Mouse (Mus musculus): ENCODE measurements around the gene Olfr145. TPM values are rescaled to one million over a fixed set of nuclear protein-coding genes. Genes with fewer than 3 reads are reported as not detected.

Olfr145 gene
- under 1 TPM in 1 of 2 experiments, not detected in 1; 0.07 TPM for total RNA-seq (2021)

- no peak for DNase-seq (ENCODE audit: low spot score in 2 of 2)
- intact Hi-C loops (cut with DNase I): no loop called here
These were observed at the start of gene Olfr145 for GRCm38 (mm10) chr9:37896661-37897060. TSS of gene Olfr145 (plus strand) at chr9:37896724.

- intact Hi-C loops (cut with DNase I): no loop called here
- DNase-seq (ENCODE audit: low spot score in 2 of 2): no peak
These were observed 47.3 kb upstream of the Olfr145 start for GRCm38 (mm10) chr9:37849267-37849666.

GRCm38 (mm10) chr9:37853969-37854368 lies 42.6 kb upstream of the Olfr145 start, which contains the start of gene Olfr877:
TSS of gene Olfr877 (plus strand) at chr9:37854269.
- no peak for DNase-seq (ENCODE audit: low spot score in 2 of 2)
- intact Hi-C loops (cut with DNase I): no loop called here

GRCm38 (mm10) chr9:37863325-37863724 lies 33.2 kb upstream of the Olfr145 start:
- peak in 1 of 2 experiments; percentile 7 for DNase-seq (ENCODE audit: low spot score in 2 of 2)
- intact Hi-C loops (cut with DNase I): no loop called here

- intact Hi-C loops (cut with DNase I): no loop called here
- DNase-seq (ENCODE audit: low spot score in 2 of 2): no peak
These were observed 26.3 kb upstream of the Olfr145 start for GRCm38 (mm10) chr9:37870246-37870645.

- intact Hi-C loops (cut with DNase I): no loop called here
- DNase-seq (ENCODE audit: low spot score in 2 of 2): no peak
These were observed 25.4 kb upstream of the Olfr145 start for GRCm38 (mm10) chr9:37871097-37871496.

- intact Hi-C loops (cut with DNase I): no loop called here
- no peak for DNase-seq (ENCODE audit: low spot score in 2 of 2)
These were observed 25.0 kb upstream of the Olfr145 start for GRCm38 (mm10) chr9:37871536-37871935.

GRCm38 (mm10) chr9:37890960-37891359 lies 5.6 kb upstream of the Olfr145 start:
- intact Hi-C loops (cut with DNase I): no loop called here
- DNase-seq (ENCODE audit: low spot score in 2 of 2): no peak

- no peak for DNase-seq (ENCODE audit: low spot score in 2 of 2)
- intact Hi-C loops (cut with DNase I): loop anchor here (5.0 kb wide), 1 partner anchor 73 kb away; no protein-coding TSS in a partner anchor
These were observed 9.0 kb downstream of the Olfr145 start for GRCm38 (mm10) chr9:37905555-37905954.

- no peak for DNase-seq (ENCODE audit: low spot score in 2 of 2)
- intact Hi-C loops (cut with DNase I): no loop called here
These were observed 21.0 kb downstream of the Olfr145 start, which contains the start of gene Olfr878 for GRCm38 (mm10) chr9:37917540-37917939. TSS of gene Olfr878 (plus strand) at chr9:37917840.

GRCm38 (mm10) chr9:37918018-37918417 lies 21.5 kb downstream of the Olfr145 start:
- intact Hi-C loops (cut with DNase I): no loop called here
- no peak for DNase-seq (ENCODE audit: low spot score in 2 of 2)

GRCm38 (mm10) chr9:37924194-37924593 lies 27.7 kb downstream of the Olfr145 start:
- no peak for DNase-seq (ENCODE audit: low spot score in 2 of 2)

GRCm38 (mm10) chr9:37925445-37925844 lies 28.9 kb downstream of the Olfr145 start:
- intact Hi-C loops (cut with DNase I): no loop called here
- DNase-seq (ENCODE audit: low spot score in 2 of 2): no peak

More at GRCm38 (mm10) chr9:37924194-37924593, 27.7 kb downstream of the Olfr145 start:
- intact Hi-C loops (cut with DNase I): no loop called here

- intact Hi-C loops (cut with DNase I): no loop called here
- no peak for DNase-seq (ENCODE audit: low spot score in 2 of 2)
These were observed 29.8 kb downstream of the Olfr145 start for GRCm38 (mm10) chr9:37926019-37927013.

- intact Hi-C loops (cut with DNase I): loop anchor here (2.0 to 10.0 kb wide), 3 partner anchors 242 to 498 kb away; partner anchors contain the start of genes Nrgn and Robo3
- DNase-seq (ENCODE audit: low spot score in 2 of 2): peak; percentile 63 to 77
These were observed 36.0 kb downstream of the Olfr145 start for GRCm38 (mm10) chr9:37932519-37932918.

GRCm38 (mm10) chr9:37934146-37934545 lies 37.6 kb downstream of the Olfr145 start:
- intact Hi-C loops (cut with DNase I): loop anchor here (5.0 to 10.0 kb wide), 2 partner anchors 382 to 499 kb away; partner anchors contain the start of genes Nrgn and Robo3
- DNase-seq (ENCODE audit: low spot score in 2 of 2): no peak

GRCm38 (mm10) chr9:37941167-37941566 lies 44.6 kb downstream of the Olfr145 start:
- intact Hi-C loops (cut with DNase I): no loop called here
- peak; percentile 5 to 26 for DNase-seq (ENCODE audit: low spot score in 2 of 2)

Data from left cerebral cortex, postnatal 36 days (tissue).